Mouse (Mus musculus) erythroblast, adult 5-6 weeks (primary cell): ENCODE measurements around the gene Psg19. TPM values are rescaled to one million over a fixed set of nuclear protein-coding genes. Genes with fewer than 3 reads are reported as not detected.
"Not testable (repeated sequence)": the region's sequence is repeated elsewhere in the genome, so short reads cannot be mapped to it uniquely, and the experiment has no call there.

Source experiments
- ATAC-seq: replicated peaks from 2 replicates; pipeline ENCODE4 v1.8.0; 2016; ENCODE audit warnings: moderate number of reproducible peaks, mild to moderate bottlenecking, moderate TSS enrichment, inconsistent platforms; ENCODE audit not compliant: poor library complexity, low FRiP score, severe bottlenecking
- total RNA-seq, 2 experiments: library from RNA; stranded (forward) in 1 of 2; stranded (reverse) in 1 of 2; fragments of 150-400 nt in 1 of 2; fragments of 200-764, 138-1000 nt in 1 of 2; gene quantifications; 2 replicates each; pipeline versions ENCODE4 v1.2.3 to v1.2.4; 2015 to 2017; ENCODE audit warnings: low replicate concordance in 2 of 2

Psg19 gene
- total RNA-seq (2015; ENCODE audit: low replicate concordance) (0.84 TPM in 1 of 2 replicates, not detected in the other), total RNA-seq (2017; ENCODE audit: low replicate concordance) (not detected in 2 replicates)

DNA sequence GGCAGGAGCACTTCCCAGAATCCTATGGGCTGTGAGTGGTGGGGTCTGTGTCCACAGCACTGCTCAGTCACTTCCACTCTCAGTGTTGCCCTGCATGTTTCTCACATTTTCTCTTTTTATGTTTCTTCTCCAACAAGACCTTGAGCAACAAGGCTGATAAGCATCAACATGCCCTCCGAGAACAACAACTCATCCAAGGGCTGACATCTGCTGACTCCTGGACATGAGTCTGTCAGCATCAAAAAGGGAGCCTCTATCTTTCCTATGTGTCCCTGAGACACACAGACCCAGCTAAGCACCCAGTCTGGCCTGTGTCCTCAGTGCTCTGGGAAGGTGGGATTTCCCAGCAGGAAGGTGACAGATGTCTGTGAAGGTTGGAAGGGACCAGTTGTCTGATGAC, at the start of gene Psg19:
Gene Psg19 (minus strand): TSS at position 101 of the 400 bp plus-strand sequence.
- ATAC-seq, result no peak

DNA sequence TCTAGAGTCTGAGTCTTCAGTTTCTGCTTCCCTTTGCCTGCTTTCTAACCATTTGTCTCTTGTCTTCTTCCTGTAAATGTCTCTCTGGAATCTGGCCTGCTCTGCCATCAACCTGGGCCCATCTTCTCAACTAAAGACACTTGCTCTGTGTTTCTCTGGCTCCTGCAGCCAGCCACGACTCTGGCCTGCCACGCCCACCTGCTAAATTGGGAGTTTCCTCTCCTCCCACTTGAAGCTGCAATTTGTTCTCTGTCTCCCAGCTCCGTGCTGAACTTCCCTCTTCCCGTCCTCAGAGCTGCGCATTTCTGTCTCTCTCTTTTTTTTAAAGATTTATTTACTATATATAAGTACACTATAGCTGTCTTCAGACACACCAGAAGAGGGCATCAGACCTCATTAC, 46.5 kb upstream of the Psg19 start:
- no peak for ATAC-seq

DNA sequence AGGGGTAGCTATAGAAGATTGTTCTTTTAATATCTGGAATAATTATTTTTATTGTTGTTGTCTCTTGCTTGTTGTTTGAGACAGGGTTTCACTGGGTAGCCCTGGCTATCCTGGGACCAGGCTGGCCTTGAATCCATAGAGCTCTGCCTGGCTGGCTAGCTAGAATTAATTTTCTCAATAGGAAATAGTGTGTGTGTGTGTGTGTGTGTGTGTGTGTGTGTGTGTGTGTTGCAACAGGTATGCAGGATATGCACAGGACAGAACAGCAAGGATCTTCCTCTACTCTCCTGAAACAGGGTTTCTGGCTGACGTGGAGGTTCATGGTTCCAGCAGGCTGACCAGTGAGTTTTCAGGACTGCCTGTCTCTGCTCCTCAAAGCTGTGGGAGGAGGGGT, 42.9 kb upstream of the Psg19 start:
- no peak for ATAC-seq

DNA sequence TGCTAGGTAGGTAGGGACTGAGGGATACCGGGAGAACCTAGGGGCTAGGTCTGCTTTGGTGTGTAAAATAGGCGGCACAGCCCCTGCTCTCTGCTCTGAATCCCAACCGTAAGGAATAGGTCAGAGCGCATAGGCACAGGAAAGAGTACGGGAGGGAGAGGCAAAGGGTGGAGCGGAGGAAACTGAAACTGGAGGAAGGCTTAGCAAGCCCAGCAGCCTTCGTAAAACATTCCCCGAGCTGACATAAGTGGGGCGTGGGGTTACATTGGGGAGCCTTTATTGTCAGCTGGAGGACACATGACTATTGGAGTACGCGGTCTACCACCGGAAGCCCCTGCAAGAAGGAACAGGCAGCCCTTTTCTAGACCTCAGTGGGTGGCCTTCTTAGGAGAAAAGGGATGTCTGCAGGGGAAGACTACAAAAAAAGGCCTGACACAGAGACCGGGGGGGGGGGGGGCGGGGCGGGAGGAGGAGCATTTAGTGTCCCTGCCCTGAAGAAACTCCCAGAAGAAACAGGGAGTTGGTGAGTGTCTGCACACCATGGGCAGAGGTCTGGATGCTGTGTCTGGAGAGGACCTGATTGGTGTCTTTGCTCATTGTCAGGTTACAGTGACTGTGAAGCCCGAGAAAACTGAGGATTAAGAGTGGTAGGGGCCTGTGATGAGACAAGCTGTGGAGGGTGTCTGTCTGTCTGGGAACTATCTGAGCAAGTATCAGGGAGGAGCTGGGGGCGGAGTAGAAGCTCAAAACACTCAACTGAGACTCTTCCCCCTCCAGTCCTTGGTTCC, 42.3 kb upstream of the Psg19 start:
- no peak for ATAC-seq

DNA sequence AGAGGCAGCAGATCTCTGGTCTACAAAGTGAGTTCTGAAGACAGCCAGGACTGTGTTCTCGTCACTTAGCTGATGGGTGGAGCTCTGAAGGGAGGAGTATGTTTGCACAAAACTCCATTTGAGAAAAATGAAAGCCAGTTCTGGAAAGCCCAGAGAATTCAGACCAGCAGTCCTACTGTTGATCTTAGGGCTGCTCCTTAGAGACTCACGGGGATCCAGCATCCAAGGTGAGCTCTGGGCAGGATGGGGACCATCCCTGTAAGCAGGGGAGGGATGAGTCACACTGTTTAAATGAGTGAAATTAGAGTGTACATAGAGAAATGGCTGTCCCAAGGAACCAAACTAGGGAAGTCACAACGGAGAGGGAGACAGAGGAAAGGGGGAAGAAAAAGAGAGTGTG, 41.5 kb upstream of the Psg19 start, which contains the start of gene Mill2:
Gene Mill2 (plus strand): TSS at position 102 of the 400 bp plus-strand sequence.
- ATAC-seq, result no peak

DNA sequence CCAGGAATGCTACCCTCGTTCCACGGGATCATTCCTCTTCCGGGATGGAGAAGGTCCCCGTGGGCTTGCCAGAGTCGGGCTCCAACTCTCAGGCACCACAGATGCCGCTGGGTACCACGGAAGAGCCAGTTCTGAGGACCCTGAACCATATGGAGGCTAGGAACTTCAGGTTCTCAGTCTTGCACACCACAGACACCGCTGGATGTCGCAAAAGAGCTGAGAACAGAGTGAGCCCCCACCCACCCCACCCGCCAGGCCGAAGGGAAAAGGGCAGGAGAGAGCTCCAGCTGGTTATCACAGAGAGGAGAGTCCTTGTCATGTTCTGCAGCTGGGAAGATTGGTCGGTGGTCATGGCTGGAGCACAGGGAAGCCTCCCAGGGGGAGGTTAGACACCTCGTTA, 34.0 kb upstream of the Psg19 start:
- no peak for ATAC-seq

DNA sequence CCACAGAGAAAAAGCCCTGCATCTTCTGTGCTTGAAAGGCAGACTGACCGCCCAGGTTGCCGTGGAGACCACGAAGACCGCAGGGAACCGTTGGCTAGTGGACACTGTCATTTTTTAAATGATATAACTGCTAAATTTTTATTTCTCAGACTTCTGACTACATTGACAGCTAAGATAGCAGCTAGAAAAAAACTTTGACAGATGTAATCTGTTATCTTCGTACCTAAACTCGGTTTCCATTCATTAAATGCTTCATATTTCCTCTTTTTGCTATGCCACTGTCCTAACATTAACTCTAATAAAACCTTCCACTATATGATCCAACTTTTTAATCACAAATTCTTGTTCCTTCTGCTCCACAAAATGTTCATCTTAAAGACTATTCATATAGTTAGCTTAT, 31.2 kb upstream of the Psg19 start:
- ATAC-seq, result no peak

DNA sequence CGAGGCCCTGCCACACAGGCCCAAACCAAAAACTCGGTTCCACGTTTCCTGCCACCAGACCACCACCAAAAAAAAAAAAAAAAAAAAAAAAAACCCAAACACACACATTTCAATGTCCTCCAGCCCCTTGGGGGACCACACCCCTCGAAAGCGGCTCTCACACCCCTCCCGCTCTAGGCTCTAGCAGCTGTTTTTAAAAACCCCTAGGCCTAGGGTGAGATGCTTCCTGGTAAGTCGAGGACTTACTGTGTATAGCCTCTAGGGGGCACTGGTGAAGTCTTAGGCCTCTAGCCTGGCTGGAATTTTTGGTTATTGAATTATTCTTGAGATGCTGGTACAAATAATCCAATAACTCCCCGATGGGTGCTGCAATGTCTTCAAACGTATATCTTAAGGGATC, 30.3 kb upstream of the Psg19 start:
- no peak for ATAC-seq

DNA sequence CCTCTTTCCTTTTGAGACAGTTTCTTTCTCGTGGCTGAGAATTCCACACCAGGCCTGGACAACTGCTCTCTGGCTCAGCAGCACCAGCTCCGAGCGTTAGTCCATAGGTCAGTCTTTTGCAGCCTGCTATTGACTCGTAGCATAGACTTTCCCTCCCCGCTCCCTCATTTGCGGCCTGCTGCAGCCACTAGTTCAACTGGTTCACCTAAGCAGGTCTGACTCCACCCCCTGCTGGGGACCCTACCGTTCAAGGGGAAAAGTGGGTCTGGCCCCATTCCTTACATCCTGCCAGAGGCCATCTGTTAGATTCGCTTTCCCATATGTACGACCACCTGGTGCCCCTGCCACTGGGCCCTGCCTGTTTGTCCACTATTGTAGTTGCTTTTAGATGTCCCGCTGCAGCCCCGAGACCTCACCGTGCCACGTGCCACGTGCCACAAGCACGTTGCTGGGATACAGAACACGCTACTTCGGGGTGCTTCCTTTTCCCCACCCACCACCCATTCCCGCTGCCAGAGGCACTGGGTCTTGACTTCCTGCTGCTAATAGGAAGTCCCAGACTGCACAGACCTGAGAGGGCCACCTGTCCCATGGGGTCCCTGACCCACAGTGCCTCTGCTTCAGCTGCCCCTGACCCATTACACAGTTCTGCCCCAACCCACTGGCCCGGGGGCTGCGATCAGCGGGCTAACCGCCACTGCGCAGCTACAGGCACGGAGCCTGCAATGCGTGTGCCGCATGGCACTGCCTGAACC, 29.6 kb upstream of the Psg19 start:
- ATAC-seq, result no peak

DNA sequence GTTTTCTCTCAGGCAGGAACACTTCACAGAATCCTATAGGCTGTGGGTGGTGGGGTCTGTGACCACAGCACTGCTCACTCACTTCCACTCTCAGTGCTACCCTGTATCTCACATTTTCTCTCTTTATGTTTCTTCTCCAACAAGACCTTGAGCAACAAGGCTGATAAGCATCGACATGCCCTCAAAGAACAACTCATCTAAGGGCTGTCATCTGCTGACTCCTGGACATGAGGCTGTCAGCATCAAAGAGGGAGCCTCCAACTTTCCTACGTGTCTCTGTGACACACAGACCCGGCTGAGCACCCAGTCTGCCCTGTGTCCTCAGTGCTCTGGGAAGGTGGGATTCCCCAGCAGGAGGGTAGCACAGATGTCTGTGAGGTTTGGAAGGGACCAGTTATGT, 23.2 kb upstream of the Psg19 start, which contains the start of gene Psg17:
Gene Psg17 (minus strand): TSS at position 101 of the 400 bp plus-strand sequence.
- ATAC-seq, result no peak

DNA sequence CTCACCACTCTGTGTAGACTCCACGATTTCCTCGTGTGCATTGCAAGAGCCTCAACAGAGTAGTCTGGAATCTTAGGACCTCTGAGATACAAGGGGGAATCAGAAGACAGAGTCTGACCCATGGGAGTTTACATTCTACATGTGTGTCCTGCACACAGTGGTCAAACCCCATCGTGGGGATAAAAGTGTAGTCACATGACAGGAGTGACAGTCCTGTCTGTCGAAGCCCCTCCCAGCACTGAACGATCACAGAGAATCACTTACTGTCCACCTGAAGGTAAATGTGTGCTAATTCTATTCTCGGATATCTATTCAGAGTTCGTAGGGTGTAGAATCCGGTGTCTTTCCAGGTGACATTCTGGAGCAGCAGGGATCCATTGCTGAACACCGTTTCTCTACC, 20.0 kb upstream of the Psg19 start:
- no peak for ATAC-seq

DNA sequence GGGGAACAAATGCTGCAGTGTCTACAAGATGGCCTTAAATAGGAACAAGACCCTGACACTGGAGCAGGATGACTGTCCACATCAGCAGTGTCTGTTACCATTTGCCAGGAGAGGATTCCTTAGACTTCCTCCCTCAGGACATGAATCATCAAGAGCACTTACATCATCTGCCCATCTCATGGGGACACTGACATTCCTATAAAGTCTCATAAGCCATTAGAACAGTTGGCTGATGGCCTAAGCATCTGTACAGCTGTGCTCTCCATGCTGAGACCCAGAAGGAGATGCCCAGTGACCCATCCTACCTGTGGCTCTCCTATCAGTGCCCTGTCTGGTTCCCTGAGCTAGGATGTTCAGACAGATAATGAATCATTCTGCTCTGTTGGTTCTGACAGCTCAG, 5.2 kb upstream of the Psg19 start:
- no peak for ATAC-seq

DNA sequence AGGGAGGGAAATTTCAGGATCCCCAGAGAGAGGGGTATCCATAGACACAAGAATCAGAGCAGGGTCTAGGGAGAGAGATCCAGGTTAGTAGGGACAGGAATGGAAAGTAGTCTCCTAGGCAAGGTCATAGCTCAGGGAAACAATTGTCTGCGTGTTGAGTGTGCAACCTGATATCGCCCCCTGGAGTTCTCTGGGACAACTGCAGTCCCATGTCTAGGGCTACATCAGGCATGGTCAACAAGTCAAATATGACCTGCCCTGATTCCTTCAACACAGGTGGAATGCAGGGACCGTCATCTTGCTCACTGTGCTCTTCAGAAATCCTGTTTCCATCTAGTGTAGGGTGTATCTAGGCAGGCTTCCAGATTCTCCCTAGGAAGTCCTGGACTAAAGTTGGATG, 809 bp upstream of the Psg19 start:
- no peak for ATAC-seq

DNA sequence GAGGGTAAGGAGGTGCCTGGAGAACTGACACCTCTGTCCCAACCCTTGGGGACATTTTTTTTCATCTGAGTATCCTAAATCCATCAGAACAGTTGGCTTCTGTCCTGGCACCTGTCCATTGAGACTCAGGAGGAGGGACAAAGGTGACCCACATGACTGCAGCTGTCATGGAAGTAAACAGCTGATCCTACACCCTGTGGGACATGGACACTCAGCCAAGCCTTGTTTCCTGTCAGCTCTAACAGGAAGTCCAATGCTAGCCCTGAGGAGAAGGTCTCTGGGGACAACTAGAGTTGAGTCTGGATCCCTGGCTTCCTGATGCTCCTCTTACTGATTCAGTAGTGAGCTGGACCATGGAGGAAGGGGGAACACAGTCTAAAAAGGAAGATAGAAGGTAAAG, 7.6 kb downstream of the Psg19 start:
- not testable (repeated sequence) for ATAC-seq

DNA sequence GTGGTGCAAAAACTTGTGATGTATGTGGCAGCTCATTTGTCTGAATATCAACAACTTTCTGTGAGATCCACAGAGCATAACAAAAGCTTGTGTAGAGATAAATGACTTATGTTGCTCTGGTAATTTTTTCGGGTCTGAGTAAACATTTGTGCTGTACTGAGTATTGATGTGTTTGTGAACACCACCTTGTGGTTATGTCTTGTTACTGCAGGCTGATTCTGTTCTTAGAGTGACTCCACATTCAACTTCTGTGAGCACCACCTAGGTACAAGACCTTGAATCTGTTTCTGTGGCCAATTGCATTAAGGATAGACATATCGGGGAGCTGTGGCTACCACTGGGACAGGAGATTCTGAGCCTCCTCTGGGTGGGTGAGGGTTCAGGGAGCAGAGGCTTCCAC, 17.0 kb downstream of the Psg19 start:
- not testable (repeated sequence) for ATAC-seq

DNA sequence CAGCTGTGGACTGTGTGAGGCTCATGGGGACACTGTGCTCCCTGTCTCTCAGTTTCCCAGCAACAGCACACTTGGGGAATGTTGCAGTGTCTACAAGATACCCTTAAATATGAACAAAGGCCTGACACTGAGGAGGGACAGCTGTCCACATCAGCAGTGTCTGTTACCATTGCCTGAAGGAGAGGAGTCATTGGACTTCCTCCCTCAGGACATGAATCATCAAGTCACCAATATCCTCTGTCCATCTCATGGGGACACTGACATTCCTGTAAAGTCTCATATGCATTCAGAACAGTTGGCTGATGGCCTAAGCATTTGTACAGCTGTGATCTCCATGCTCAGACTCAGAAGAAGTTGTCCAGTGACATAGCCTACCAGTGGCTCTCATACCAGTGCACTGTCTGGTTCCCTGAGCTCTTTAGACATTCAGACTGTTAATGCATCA, 19.0 kb downstream of the Psg19 start:
- ATAC-seq, result no peak

DNA sequence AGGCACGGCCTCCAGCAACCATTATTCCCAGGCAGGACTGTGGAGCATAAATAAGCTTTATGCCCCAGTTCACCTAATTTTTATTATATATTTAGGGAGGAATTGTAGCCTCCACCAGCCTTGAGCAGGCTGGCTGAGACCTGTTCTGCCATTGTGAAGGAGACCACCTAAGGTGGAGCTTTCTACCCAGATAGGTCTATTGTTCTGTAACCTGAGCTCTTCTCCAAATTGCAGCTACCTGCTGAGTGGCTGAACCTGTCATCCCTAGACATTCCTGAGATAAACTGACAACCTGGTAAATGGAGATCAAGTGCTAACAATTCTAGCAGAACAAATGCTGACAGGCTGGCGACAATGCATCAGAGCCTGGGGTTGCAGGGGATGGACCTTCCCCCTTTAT, 35.4 kb downstream of the Psg19 start:
- not testable (repeated sequence) for ATAC-seq

DNA sequence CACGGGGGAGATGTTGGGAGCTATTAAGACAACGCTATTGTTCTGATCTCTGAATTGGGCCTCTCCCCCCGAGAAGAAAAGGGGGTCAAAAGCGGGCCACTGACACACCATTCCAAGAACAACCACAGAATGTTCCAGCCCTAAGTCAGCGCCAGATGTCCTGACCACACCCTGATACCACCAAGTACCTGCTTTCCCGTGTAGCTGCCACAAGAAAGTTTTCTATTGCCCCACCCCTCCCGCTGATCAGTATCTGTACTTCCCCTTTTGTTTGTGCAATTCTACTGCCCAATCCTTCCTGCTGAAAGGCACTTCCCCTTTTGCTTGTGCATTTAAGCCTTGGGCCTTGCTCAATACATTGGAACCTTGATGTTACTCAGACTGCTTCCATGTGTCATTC, 38.2 kb downstream of the Psg19 start:
- ATAC-seq, result not testable (repeated sequence)

DNA sequence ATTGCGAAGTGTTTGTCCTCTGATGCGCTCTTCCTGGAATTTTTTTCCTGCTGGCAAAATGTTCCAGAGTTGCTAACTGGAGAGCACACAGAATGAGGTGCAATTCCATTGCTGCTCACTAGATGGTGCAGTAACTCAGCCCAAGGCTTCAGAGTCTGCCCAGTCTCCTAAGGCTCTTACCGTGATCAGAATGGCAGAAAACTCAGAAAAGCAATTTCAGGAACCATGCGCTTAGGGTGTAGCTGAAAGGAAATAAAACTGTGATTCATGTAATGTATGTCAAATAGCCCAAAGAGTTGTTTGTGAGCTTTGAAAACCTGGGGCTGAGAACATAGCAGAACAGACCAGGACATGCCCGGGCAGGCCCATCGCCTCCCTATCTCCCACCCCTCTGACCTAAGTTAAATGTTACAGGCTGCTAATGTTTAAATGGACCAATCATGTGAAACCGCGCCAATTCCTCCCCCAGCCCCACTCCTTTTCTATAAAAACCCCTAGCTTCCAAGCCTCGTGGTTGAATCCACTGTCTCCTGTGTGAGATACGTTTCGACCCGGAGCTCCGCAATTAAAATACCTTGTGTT, 48.3 kb downstream of the Psg19 start:
- not testable (repeated sequence) for ATAC-seq

DNA sequence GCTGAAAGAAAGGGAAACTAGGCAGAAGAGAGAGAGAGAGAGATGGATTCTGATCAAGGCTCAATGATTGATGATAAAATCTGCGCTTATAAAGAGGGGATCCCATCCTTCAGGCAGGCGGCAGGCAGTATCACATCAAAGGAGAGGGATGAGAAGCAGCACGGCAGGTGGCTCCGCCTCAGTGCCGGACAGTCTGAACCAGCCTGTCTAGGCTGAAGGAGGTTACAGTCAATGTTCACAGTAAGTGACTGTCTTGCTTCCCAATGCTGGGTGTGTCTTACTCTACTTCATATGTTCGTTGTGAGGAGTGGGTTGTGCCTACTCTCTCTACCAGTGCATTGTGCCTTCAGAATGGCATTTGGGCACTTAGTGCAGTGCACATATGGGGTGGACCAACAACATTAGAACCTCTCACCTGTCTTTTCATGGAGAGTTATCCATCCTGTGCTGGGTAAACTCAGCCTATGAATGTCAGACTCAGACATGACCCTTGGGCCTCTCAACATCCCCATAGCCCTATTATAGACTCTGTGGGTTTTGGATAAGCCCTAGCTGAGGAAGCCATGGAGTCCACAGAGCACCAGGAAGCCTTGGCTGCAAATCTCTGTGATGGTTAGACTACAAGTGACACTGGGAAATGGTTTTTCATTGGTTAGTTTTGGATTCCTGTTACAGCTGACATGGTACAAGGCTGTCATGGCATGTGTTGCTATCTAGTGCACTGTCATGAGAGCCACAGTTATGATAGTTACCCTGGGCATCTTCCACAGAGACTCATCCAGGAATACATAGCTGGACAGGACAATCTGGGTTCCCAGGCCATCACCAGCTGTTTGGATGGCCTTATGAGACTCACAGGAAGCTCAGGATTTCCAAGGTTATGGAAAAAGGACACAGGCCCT, 49.1 kb downstream of the Psg19 start:
- no peak for ATAC-seq
